Mouse (Mus musculus): Measurements from ENCODE around the gene Golm1. TPM values are rescaled to one million over a fixed set of nuclear protein-coding genes. Genes with fewer than 3 reads are reported as not detected.

The Golm1 gene
- polyA plus RNA-seq, 1 experiment: 13.9 TPM

DNA sequence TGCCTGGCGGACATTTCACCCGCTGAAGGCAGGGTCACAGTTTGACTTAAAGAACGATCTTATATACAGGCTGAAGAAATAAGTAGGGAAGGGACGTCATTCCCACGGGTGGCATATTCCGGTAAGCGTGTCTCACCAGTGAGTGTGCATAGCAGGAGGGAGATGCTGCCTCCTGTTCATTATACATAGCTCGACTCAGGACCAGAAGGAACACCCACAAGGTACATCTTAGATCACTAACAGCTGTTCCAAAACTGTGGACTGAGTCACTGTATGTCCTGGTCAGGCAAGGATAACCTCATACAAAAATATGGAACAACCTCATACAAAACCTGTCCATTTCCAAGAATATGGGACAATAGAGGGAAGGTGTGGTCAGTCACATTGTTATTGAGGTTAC, 23.5 kb upstream of the Golm1 start:
- WGBS: 92% methylated on average over 8 of the region's 8 CpGs

DNA sequence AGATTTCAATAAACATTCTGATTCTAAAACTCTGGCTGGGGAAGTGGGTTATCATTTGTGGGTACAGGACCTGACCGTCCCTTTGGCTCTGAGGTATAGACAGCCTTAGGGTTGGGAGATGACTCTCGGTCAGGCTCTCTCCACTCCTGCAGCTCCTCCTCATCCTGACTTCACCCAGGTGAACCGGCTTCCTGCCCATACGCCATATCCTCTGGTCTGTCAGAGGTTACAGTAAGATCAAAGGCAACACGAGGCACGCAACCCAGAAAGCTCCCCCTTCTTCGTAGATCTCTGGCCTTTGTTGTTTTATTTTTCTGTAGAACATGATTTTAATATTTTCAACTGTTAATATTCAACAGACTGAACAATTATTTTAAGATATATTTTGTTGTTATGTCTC, 20.2 kb upstream of the Golm1 start:
- 82% methylated on average over 7 of the region's 7 CpGs for WGBS
- H3K4me1 ChIP-seq (ENCODE audit: control insufficient read depth, insufficient read depth, low read length): peaks cover 2% of the 10 kb centered on the region; the same call in 1 of the 2 replicates
- TF ChIP-seq CTCF (IDR thresholded peaks at IDR 0.05; ENCODE audit: control insufficient read depth, insufficient read depth, low read length) (no peak), POLR2A (IDR thresholded peaks at IDR 0.05; ENCODE audit: borderline replicate concordance, control insufficient read depth, low read depth, low read length) (no peak)
- no peak overlapping the region for H3K4me3 ChIP-seq (replicated peaks; ENCODE audit: control insufficient read depth, low read depth, low read length)
- no peak overlapping the region for H3K27ac ChIP-seq (ENCODE audit: control insufficient read depth, insufficient read depth, low read depth, low read length, poor library complexity)

More for the DNA sequence above, 23.5 kb upstream of the Golm1 start:
- Histone ChIP-seq H3K4me3 (replicated peaks; ENCODE audit: control insufficient read depth, low read depth, low read length) (no peak overlapping the region), H3K4me1 (ENCODE audit: control insufficient read depth, insufficient read depth, low read length) (peaks cover 2% of the 10 kb centered on the region; the same call in 1 of the 2 replicates), H3K27ac (ENCODE audit: control insufficient read depth, insufficient read depth, low read depth, low read length, poor library complexity) (no peak overlapping the region)
- no peak for TF ChIP-seq CTCF (IDR thresholded peaks at IDR 0.05; ENCODE audit: control insufficient read depth, insufficient read depth, low read length)
- TF ChIP-seq POLR2A (IDR thresholded peaks at IDR 0.05; ENCODE audit: borderline replicate concordance, control insufficient read depth, low read depth, low read length): no peak

DNA sequence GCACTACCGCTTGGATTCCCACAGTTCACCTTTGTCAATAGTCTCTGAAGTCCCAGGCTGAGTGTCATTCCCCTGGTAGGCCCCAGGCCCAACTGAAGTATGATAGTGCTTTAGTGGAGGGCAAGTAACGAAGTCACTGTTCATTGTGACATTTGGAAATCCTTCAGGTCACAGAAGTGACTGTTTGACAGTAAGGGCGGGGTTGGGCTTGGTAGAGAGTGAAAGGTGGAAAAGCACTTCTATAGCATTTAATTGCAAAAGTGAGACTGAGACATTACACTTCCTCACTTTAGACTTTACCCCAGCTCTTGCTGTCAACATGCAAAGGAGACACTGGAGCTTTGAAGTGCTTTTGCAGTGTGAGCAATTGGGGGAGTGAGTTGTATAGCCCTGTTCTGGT, 18.4 kb upstream of the Golm1 start, which contains the start of gene 4921517D22Rik:
TSS of gene 4921517D22Rik (minus strand) at position 101 of the 400 bp plus-strand sequence.
- no peak for TF ChIP-seq POLR2A (IDR thresholded peaks at IDR 0.05; ENCODE audit: borderline replicate concordance, control insufficient read depth, low read depth, low read length)
- TF ChIP-seq CTCF (IDR thresholded peaks at IDR 0.05; ENCODE audit: control insufficient read depth, insufficient read depth, low read length): no peak
- H3K4me1 ChIP-seq (ENCODE audit: control insufficient read depth, insufficient read depth, low read length): peaks cover 2% of the 10 kb centered on the region; the same call in 1 of the 2 replicates
- H3K27ac ChIP-seq (ENCODE audit: control insufficient read depth, insufficient read depth, low read depth, low read length, poor library complexity): no peak within 1 kb of the TSS
- H3K4me3 ChIP-seq (replicated peaks; ENCODE audit: control insufficient read depth, low read depth, low read length): no peak within 1 kb of the TSS
- WGBS: 75% methylated on average over 3 of the region's 3 CpGs

DNA sequence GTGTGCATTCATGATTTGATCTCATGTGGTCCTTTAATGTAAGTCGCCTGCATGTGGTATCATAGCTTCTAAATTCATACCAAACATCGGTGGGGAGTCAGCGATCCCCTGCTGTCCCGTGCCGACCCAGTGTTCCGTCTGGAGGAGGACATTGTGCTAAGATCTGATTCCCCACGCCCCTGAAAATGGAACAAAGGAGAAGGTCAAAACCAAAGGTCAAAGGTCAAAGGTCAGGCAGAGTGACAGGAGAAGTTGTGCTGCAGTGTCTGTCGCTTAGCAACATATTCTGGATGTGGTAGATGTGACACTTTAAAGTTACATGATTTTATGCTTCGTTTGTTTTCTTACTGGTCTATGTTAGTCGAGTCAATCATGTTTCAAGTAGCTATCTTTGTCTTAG, 15.9 kb upstream of the Golm1 start:
- 86% methylated on average over 10 of the region's 10 CpGs for whole genome bisulfite sequencing
- no peak overlapping the region for H3K4me3 ChIP-seq (replicated peaks; ENCODE audit: control insufficient read depth, low read depth, low read length)
- TF ChIP-seq CTCF (IDR thresholded peaks at IDR 0.05; ENCODE audit: control insufficient read depth, insufficient read depth, low read length) (no peak), POLR2A (IDR thresholded peaks at IDR 0.05; ENCODE audit: borderline replicate concordance, control insufficient read depth, low read depth, low read length) (no peak)
- H3K4me1 ChIP-seq (ENCODE audit: control insufficient read depth, insufficient read depth, low read length): no peaks in the 10 kb centered on the region
- H3K27ac ChIP-seq (ENCODE audit: control insufficient read depth, insufficient read depth, low read depth, low read length, poor library complexity): no peak overlapping the region

DNA sequence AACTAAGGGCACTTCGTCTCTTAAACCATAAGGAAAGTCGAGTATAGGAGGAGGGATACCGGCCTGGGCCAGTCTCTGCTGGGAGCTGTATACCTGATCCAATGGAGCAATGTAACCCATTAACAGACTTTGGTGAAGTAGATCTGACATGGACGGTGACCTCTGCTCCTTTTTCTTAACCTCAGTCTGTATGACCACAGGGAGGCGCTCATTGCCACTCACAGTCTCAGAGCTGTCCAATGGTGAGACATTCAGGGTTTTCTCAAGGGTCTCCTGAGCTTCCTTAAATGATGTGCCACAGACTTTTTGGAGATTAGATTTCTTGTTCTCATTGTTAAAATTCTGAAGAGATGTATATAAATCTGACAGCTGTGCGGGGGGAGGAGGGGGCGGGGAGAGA, 15.0 kb upstream of the Golm1 start:
- H3K4me1 ChIP-seq (ENCODE audit: control insufficient read depth, insufficient read depth, low read length): no peaks in the 10 kb centered on the region
- H3K27ac ChIP-seq (ENCODE audit: control insufficient read depth, insufficient read depth, low read depth, low read length, poor library complexity): no peak overlapping the region
- WGBS: 83% methylated on average over 7 of the region's 7 CpGs
- no peak for TF ChIP-seq POLR2A (IDR thresholded peaks at IDR 0.05; ENCODE audit: borderline replicate concordance, control insufficient read depth, low read depth, low read length)
- no peak for TF ChIP-seq CTCF (IDR thresholded peaks at IDR 0.05; ENCODE audit: control insufficient read depth, insufficient read depth, low read length)
- H3K4me3 ChIP-seq (replicated peaks; ENCODE audit: control insufficient read depth, low read depth, low read length): no peak overlapping the region

DNA sequence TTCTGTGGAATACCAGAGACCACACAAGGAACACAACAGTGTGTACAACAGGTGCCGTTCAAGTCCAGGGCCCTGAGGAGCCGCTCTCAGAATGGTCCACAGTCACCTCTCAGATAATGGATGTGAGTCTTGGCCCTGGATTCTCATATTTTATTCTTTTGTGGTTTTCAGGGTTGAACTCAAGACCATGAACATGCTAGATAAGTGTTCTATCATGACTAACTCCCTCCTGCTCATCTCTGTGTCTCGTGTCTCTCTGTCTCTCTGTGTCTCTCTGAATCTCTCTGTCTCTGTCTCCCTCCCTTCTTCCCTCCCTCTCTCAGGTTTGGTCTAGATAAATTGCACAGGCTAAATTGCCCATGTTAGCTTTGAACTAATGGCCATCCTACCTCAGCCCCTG, 14.2 kb upstream of the Golm1 start:
- no peak overlapping the region for H3K27ac ChIP-seq (ENCODE audit: control insufficient read depth, insufficient read depth, low read depth, low read length, poor library complexity)
- TF ChIP-seq CTCF (IDR thresholded peaks at IDR 0.05; ENCODE audit: control insufficient read depth, insufficient read depth, low read length): no peak
- TF ChIP-seq POLR2A (IDR thresholded peaks at IDR 0.05; ENCODE audit: borderline replicate concordance, control insufficient read depth, low read depth, low read length): no peak
- H3K4me3 ChIP-seq (replicated peaks; ENCODE audit: control insufficient read depth, low read depth, low read length): no peak overlapping the region
- H3K4me1 ChIP-seq (ENCODE audit: control insufficient read depth, insufficient read depth, low read length): no peaks in the 10 kb centered on the region; the same call in 1 of the 2 replicates
- 57% methylated on average over 3 of the region's 3 CpGs for WGBS

DNA sequence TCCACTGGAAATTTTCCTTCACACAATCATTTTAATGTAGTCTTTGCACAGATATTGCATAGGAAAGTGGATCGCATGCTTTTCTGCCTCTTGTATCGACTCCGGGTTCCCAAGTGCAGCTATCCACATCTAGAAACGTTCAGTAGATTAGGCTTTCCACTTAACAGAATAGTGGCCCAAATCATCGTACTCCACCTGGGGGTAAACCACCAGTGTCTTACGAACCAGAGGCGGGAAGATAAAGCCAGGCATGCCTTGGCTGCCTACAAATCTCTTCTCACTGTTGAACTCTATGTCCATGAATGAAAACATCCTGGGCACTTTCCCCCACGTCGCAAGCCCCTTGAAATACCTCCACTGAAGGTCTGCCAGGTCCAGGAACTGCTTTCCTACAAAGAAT, 13.7 kb upstream of the Golm1 start:
- no peak for TF ChIP-seq POLR2A (IDR thresholded peaks at IDR 0.05; ENCODE audit: borderline replicate concordance, control insufficient read depth, low read depth, low read length)
- no peak for TF ChIP-seq CTCF (IDR thresholded peaks at IDR 0.05; ENCODE audit: control insufficient read depth, insufficient read depth, low read length)
- WGBS: 62% methylated on average over 9 of the region's 9 CpGs
- no peak overlapping the region for H3K27ac ChIP-seq (ENCODE audit: control insufficient read depth, insufficient read depth, low read depth, low read length, poor library complexity)

DNA sequence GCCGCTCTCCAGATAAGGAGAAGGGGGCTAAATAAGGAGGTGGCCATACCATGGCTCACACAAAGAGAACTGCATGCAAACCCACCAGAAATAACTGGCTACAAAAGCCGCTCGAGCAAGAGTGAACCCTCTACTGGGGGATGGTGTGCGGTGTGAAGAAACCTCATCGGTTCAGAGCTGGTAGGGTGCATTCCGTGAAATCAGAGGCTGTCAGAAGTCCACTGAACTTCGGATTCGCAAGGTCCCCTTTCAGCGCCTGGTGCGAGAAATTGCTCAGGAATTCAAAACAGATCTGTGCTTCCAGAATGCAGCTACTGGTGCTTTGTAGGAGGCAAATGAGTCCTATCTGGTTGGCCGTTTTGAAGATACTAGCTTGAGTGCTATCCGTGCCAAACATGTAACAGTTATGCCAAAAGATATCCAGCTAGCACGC, 12.7 kb upstream of the Golm1 start:
- H3K4me3 ChIP-seq (replicated peaks; ENCODE audit: control insufficient read depth, low read depth, low read length): no peak overlapping the region
- no peaks in the 10 kb centered on the region; the same call in 1 of the 2 replicates for H3K4me1 ChIP-seq (ENCODE audit: control insufficient read depth, insufficient read depth, low read length)
- no peak overlapping the region; the same call in 1 of the 2 replicates for H3K27ac ChIP-seq (ENCODE audit: control insufficient read depth, insufficient read depth, low read depth, low read length, poor library complexity)
- TF ChIP-seq POLR2A (IDR thresholded peaks at IDR 0.05; ENCODE audit: borderline replicate concordance, control insufficient read depth, low read depth, low read length) (no peak), CTCF (IDR thresholded peaks at IDR 0.05; ENCODE audit: control insufficient read depth, insufficient read depth, low read length) (no peak)
- WGBS: 75% methylated on average over 13 of the region's 13 CpGs

More for the DNA sequence above, 13.7 kb upstream of the Golm1 start:
- Histone ChIP-seq H3K4me1 (ENCODE audit: control insufficient read depth, insufficient read depth, low read length) (no peaks in the 10 kb centered on the region; the same call in 1 of the 2 replicates), H3K4me3 (replicated peaks; ENCODE audit: control insufficient read depth, low read depth, low read length) (no peak overlapping the region)

DNA sequence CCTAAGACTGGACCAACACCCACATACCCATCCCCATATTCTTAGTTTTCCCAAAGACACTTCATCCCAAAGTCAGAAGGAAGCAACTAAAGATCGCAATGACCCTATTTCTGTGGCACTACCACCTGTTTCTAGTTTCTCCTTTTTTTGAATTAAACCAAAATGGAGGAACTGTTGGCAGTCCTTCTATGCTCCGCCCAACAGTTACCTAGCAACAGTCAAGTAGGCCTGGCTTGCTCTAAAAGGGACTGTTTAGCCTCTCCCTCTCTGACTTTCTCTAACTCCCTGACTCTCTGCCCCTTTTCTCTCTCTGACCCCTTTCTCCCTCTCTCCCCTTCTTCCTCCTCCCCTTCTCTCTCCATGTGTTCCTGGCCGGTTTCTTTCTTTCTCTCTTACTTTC, 9.6 kb upstream of the Golm1 start:
- Histone ChIP-seq H3K4me1 (ENCODE audit: control insufficient read depth, insufficient read depth, low read length) (peaks cover 1% of the 10 kb centered on the region; the same call in 1 of the 2 replicates), H3K4me3 (replicated peaks; ENCODE audit: control insufficient read depth, low read depth, low read length) (no peak overlapping the region), H3K27ac (ENCODE audit: control insufficient read depth, insufficient read depth, low read depth, low read length, poor library complexity) (no peak overlapping the region)
- TF ChIP-seq CTCF (IDR thresholded peaks at IDR 0.05; ENCODE audit: control insufficient read depth, insufficient read depth, low read length) (no peak), POLR2A (IDR thresholded peaks at IDR 0.05; ENCODE audit: borderline replicate concordance, control insufficient read depth, low read depth, low read length) (no peak)
- 81% methylated on average over 3 of the region's 3 CpGs for WGBS
